Mouse (Mus musculus) CH12.LX (cell line): ENCODE measurements around the gene Bean1. TPM values are rescaled to one million over a fixed set of nuclear protein-coding genes. Genes with fewer than 3 reads are reported as not detected.

Experiments used
- DNase-seq: peaks from one replicate; pipeline ENCODE4 v3.0.0-alpha.2; 2013; ENCODE audit errors: extremely low read depth
- H3K27ac ChIP-seq: 2 replicates; pipeline ENCODE4 v1.5.1; 2012; ENCODE audit warnings: low read depth, mild to moderate bottlenecking, control low read depth, moderate library complexity; ENCODE audit not compliant: insufficient read depth
- H3K27me3 ChIP-seq: replicated peaks from 2 replicates; pipeline ENCODE3; 2012; ENCODE audit warnings: inconsistent platforms
- H3K36me3 ChIP-seq, 2 experiments: replicated peaks in 1 of 2; 2 replicates each; pipeline versions ENCODE3 to v1.6.1; 2012; ENCODE audit warnings: inconsistent platforms in 1 of 2, low read length in 1 of 2, mild to moderate bottlenecking in 1 of 2, mixed read lengths in 1 of 2, moderate library complexity in 1 of 2; ENCODE audit not compliant: control insufficient read depth in 1 of 2, insufficient read depth in 1 of 2
- H3K4me1 ChIP-seq, 2 experiments: 2 replicates each; pipeline ENCODE4 v1.6.1; 2012; ENCODE audit warnings: inconsistent platforms in 1 of 2, moderate library complexity in 1 of 2; ENCODE audit not compliant: insufficient read depth in 2 of 2, control insufficient read depth in 1 of 2
- H3K4me2 ChIP-seq: 2 replicates; pipeline ENCODE4 v1.6.1; 2012; ENCODE audit warnings: low read depth, mild to moderate bottlenecking, control low read depth; ENCODE audit not compliant: poor library complexity, insufficient read depth, severe bottlenecking
- H3K4me3 ChIP-seq, 3 experiments: fragments of 150-350 bp in 1 of 3; sonication (generic) in 1 of 3; replicated peaks in 1 of 3; 2 replicates each; pipeline versions ENCODE3 to v1.5.1; 2011 to 2012; ENCODE audit warnings: low read depth in 2 of 3, low read length in 2 of 3, mild to moderate bottlenecking in 2 of 3, moderate library complexity in 2 of 3, control low read depth in 1 of 3, improper control_type of control experiment in 1 of 3, inconsistent platforms in 1 of 3, mixed read lengths in 1 of 3; ENCODE audit not compliant: poor library complexity in 1 of 3
- H3K79me2 ChIP-seq: replicated peaks from 2 replicates; pipeline ENCODE4 v1.6.1; 2012; ENCODE audit warnings: mild to moderate bottlenecking, moderate library complexity; ENCODE audit not compliant: control insufficient read depth, poor library complexity, insufficient read depth, severe bottlenecking; ENCODE audit errors: extremely low read depth
- H3K9ac ChIP-seq: 2 replicates; pipeline ENCODE4 v1.6.1; 2012; ENCODE audit warnings: low read depth, mild to moderate bottlenecking, control low read depth, moderate library complexity; ENCODE audit not compliant: insufficient read depth
- H3K9me3 ChIP-seq: replicated peaks from 2 replicates; pipeline ENCODE3; 2012; ENCODE audit warnings: low read length, inconsistent platforms, mixed read lengths
- BHLHE40 ChIP-seq: IDR thresholded peaks from 2 replicates; pipeline ENCODE4 v1.6.1; 2011; ENCODE audit warnings: mild to moderate bottlenecking, low read depth, low read length, improper control_type of control experiment
- CHD1 ChIP-seq: IDR thresholded peaks from 2 replicates; pipeline ENCODE4 v1.6.1; 2012; ENCODE audit warnings: low read depth, low read length, improper control_type of control experiment, inconsistent platforms
- CTCF ChIP-seq, 2 experiments: IDR thresholded peaks in 1 of 2; conservative IDR thresholded peaks in 1 of 2; 2 replicates each; pipeline ENCODE4 v1.5.1; 2011 to 2012; ENCODE audit warnings: low read depth in 2 of 2, low read length in 2 of 2, improper control_type of control experiment in 1 of 2, inconsistent platforms in 1 of 2, mild to moderate bottlenecking in 1 of 2, moderate library complexity in 1 of 2
- E2F4 ChIP-seq: IDR thresholded peaks from 2 replicates; pipeline ENCODE4 v1.6.1; 2011; ENCODE audit warnings: low read depth, low read length, improper control_type of control experiment; ENCODE audit not compliant: insufficient replicate concordance
- ETS1 ChIP-seq: conservative IDR thresholded peaks from 2 replicates; pipeline ENCODE4 v1.6.1; 2012; ENCODE audit warnings: low read depth, mild to moderate bottlenecking, inconsistent platforms, low read length, improper control_type of control experiment, moderate library complexity
- IRF4 ChIP-seq: IDR thresholded peaks from 2 replicates; pipeline ENCODE4 v1.6.1; 2014; ENCODE audit warnings: low read depth, mild to moderate bottlenecking, inconsistent platforms, low read length, improper control_type of control experiment
- NRF1 ChIP-seq: IDR thresholded peaks from 2 replicates; pipeline ENCODE4 v1.6.1; 2014; ENCODE audit warnings: low read depth, mild to moderate bottlenecking, inconsistent platforms, low read length, improper control_type of control experiment, moderate library complexity
- PAX5 ChIP-seq: IDR thresholded peaks from 2 replicates; pipeline ENCODE4 v1.6.1; 2012; ENCODE audit warnings: low read length, inconsistent platforms, mixed read lengths
- RCOR1 ChIP-seq: conservative IDR thresholded peaks from 2 replicates; pipeline ENCODE4 v1.6.1; 2012; ENCODE audit warnings: low read depth, mild to moderate bottlenecking, inconsistent platforms, low read length, improper control_type of control experiment
- SMC3 ChIP-seq: IDR thresholded peaks from 2 replicates; pipeline ENCODE4 v1.6.1; 2011; ENCODE audit warnings: low read depth, low read length, improper control_type of control experiment
- TBP ChIP-seq: conservative IDR thresholded peaks from 2 replicates; pipeline ENCODE4 v1.6.1; 2011; ENCODE audit warnings: low read depth, low read length, improper control_type of control experiment
- UBTF ChIP-seq: IDR thresholded peaks from 2 replicates; pipeline ENCODE4 v1.6.1; 2012; ENCODE audit warnings: low read depth, mild to moderate bottlenecking, inconsistent platforms, low read length, improper control_type of control experiment, moderate library complexity
- USF1 ChIP-seq: IDR thresholded peaks from 2 replicates; pipeline ENCODE4 v1.6.1; 2014; ENCODE audit warnings: low read depth, mild to moderate bottlenecking, inconsistent platforms, low read length, improper control_type of control experiment
- ZMIZ1 ChIP-seq: IDR thresholded peaks from 2 replicates; pipeline ENCODE4 v1.6.1; 2012; ENCODE audit warnings: low read depth, mild to moderate bottlenecking, inconsistent platforms, low read length, improper control_type of control experiment
- dilution Hi-C: fragments of 300-500 bp; cut with MboI; formaldehyde crosslinking; loops from 2 replicates; pipeline ENCODE4 v1.14.3; 2020; ENCODE audit warnings: low sequenced_read_pairs; ENCODE audit not compliant: extremely low pct_unique_long_range_greater_than_20kb, extremely low pct_ligation_motif_present
- in situ Hi-C: fragments of 300-500 bp; cut with MboI; formaldehyde crosslinking; loops from 3 replicates; pipeline ENCODE4 v1.14.3; 2019; ENCODE audit warnings: low sequenced_read_pairs, low pct_ligation_motif_present, low pct_unique_long_range_greater_than_20kb, mixed read lengths
- polyA plus RNA-seq: library from polyadenylated mRNA; unstranded; fragments of >175 nt; gene quantifications from 2 replicates; pipeline ENCODE4 v1.2.1, GENCODE M21; 2012; ENCODE audit warnings: low read depth; ENCODE audit not compliant: insufficient read length
- total RNA-seq, 2 experiments: library from RNA; depleted of rRNA; stranded (reverse); fragments of 300-350 nt in 1 of 2; fragments of >200 nt in 1 of 2; gene quantifications; 2 replicates each; pipeline ENCODE4 v1.2.3; 2012 to 2014

The Bean1 gene
- total and polyA plus RNA-seq, 3 experiments, result not detected

- Histone ChIP-seq H3K27me3 (no peaks in the 10 kb centered on the region), H3K9ac (no peak overlapping the region), H3K4me3 (no peak overlapping the region), H3K4me1 (peaks cover 3 to 11% of the 10 kb centered on the region in 2 experiments; a peak in 2 of 4 replicates), H3K9me3 (no peaks in the 10 kb centered on the region), H3K36me3 (peaks cover 76 to 90% of the 10 kb centered on the region in 2 experiments), H3K27ac (no peak overlapping the region), H3K4me2 (no peak overlapping the region), H3K79me2 (no peaks in the 10 kb centered on the region)
- in situ Hi-C loops (no loop called here), dilution Hi-C loops (no loop called here)
- DNase-seq, result no peak
- 0 out of 2 replicates have a peak, but pooled peaks have one; percentile 12 for TF ChIP-seq SMC3
- TF ChIP-seq TBP, result no peak
- no peak for TF ChIP-seq PAX5
- TF ChIP-seq NRF1, result no peak
- TF ChIP-seq CHD1, result no peak
- TF ChIP-seq CTCF (conservative IDR thresholded peaks at IDR 0.05 in 1 of 2, IDR thresholded peaks at IDR 0.05 in 1 of 2; ENCODE audit: low read depth in 2 of 2, low read length in 2 of 2), result peak in 1 of 2 experiments; percentile 27; a peak in 1 of 4 replicates
Observed at GRCm38 (mm10) chr8:104234573-104234972, 64.3 kb downstream of the Bean1 start.

- Histone ChIP-seq H3K4me2 (no peak overlapping the region), H3K27me3 (no peaks in the 10 kb centered on the region), H3K36me3 (peaks cover 61 to 94% of the 10 kb centered on the region in 2 experiments), H3K4me1 (no peaks in the 10 kb centered on the region), H3K4me3 (no peak overlapping the region), H3K79me2 (no peaks in the 10 kb centered on the region), H3K9ac (no peak overlapping the region), H3K27ac (no peak overlapping the region), H3K9me3 (no peaks in the 10 kb centered on the region)
- no peak for DNase-seq
- dilution Hi-C loops (no loop called here), in situ Hi-C loops (no loop called here)
- TF ChIP-seq RCOR1 (no peak), SMC3 (no peak), UBTF (no peak), E2F4 (no peak), PAX5 (no peak), ZMIZ1 (no peak), USF1 (no peak), BHLHE40 (no peak), IRF4 (no peak), TBP (no peak), ETS1 (no peak)
Observed at GRCm38 (mm10) chr8:104239418-104239861, 69.2 kb downstream of the Bean1 start.
